ENCODE assay signal across 9 mouse cellular contexts in genomic region chr15:25633674-25634340, GRCm38 (mm10). TPM values are rescaled to one million over a fixed set of nuclear protein-coding genes. Genes with fewer than 3 reads are reported as not detected.
DNase-seq lines count a peak whose midpoint lies in the region; ATAC-seq and TF ChIP-seq lines count a peak whose summit lies in the region.
"Had no signal": no experiment of that assay in that cellular context is flagged by ENCODE, and none has a peak within 500 bp of the region (broad histone marks: within the 10 kb centered on the region; RNA-seq: fewer than 3 reads in every experiment).

No protein-coding gene starts in this region.

- ATAC-seq in embryonic facial prominence, embryonic 12.5 days (ENCODE audit: insufficient number of reproducible peaks, insufficient read depth, low FRiP score, low TSS enrichment), result 0 out of 2 replicates have a peak, but pooled peaks have one; percentile 61
- ATAC-seq in lung, embryonic 14.5 days (ENCODE audit: insufficient read depth), result no peak

- H3K9ac ChIP-seq in embryonic facial prominence, embryonic 12.5 days, result no peak overlapping the region
- no peak overlapping the region for H3K9ac ChIP-seq in lung, embryonic 14.5 days
- H3K9ac ChIP-seq: embryonic facial prominence, embryonic 15.5 days had no signal

- H3K4me3 ChIP-seq in embryonic facial prominence, embryonic 12.5 days, result no peak overlapping the region
- no peak overlapping the region for H3K4me3 ChIP-seq in lung, embryonic 14.5 days (ENCODE audit: low read depth, low read length)
- H3K4me3 ChIP-seq in layer of hippocampus, adult 2 months, result no peak overlapping the region
- H3K4me3 ChIP-seq: embryonic facial prominence, embryonic 15.5 days had no signal

- no peaks in the 10 kb centered on the region for H3K27me3 ChIP-seq in embryonic facial prominence, embryonic 12.5 days
- H3K27me3 ChIP-seq in lung, embryonic 14.5 days (ENCODE audit: insufficient read depth, low read length), result no peaks in the 10 kb centered on the region
- H3K27me3 ChIP-seq: embryonic facial prominence, embryonic 15.5 days had no signal

- H3K9me3 ChIP-seq in embryonic facial prominence, embryonic 12.5 days, result no peaks in the 10 kb centered on the region
- no peaks in the 10 kb centered on the region for H3K9me3 ChIP-seq in lung, embryonic 14.5 days (ENCODE audit: low read depth, low read length)
- H3K9me3 ChIP-seq: embryonic facial prominence, embryonic 15.5 days had no signal

- no peaks in the 10 kb centered on the region for H3K36me3 ChIP-seq in embryonic facial prominence, embryonic 12.5 days
- H3K36me3 ChIP-seq in lung, embryonic 14.5 days (ENCODE audit: insufficient read depth), result 0 out of 2 replicates have a peak, but pooled peaks cover 4% of the 10 kb centered on the region
- H3K36me3 ChIP-seq: embryonic facial prominence, embryonic 15.5 days had no signal

- WGBS in embryonic facial prominence, embryonic 12.5 days, result 89% methylated on average over 13 of the region's 13 CpGs
- WGBS in lung, embryonic 14.5 days, result 80% methylated on average over 13 of the region's 13 CpGs

- intact Hi-C loops in gastrocnemius, postnatal 36 days (cut with DNase I), result no loop called here

- H3K4me2 ChIP-seq in embryonic facial prominence, embryonic 12.5 days (replicated peaks), result no peak overlapping the region
- no peak overlapping the region for H3K4me2 ChIP-seq in lung, embryonic 14.5 days
- H3K4me2 ChIP-seq: embryonic facial prominence, embryonic 15.5 days had no signal

- peak; percentile 36 for DNase-seq in gastrocnemius, postnatal 25 days
- DNase-seq in gastrocnemius, postnatal 36 days, result no peak
- peak; percentile 73 for DNase-seq in adipocyte (ENCODE audit: low spot score)
- peak; percentile 57 for DNase-seq in lung, embryonic 14.5 days
- no peak for DNase-seq in thymus, postnatal 14 days
- DNase-seq in thymus, postnatal 4 days, result no peak
- no peak for DNase-seq in layer of hippocampus, adult 2 months (ENCODE audit: low spot score in 2 of 2)

- no peak for TF ChIP-seq CTCF in lung, embryonic 14.5 days (IDR thresholded peaks at IDR 0.05; ENCODE audit: low read depth)
- no peak for TF ChIP-seq CTCF in layer of hippocampus, adult 2 months (conservative IDR thresholded peaks at IDR 0.05)

- peaks cover 40% of the 10 kb centered on the region for H3K4me1 ChIP-seq in embryonic facial prominence, embryonic 12.5 days
- peaks cover 32% of the 10 kb centered on the region for H3K4me1 ChIP-seq in lung, embryonic 14.5 days (ENCODE audit: insufficient read depth)

- no peak overlapping the region for H3K27ac ChIP-seq in embryonic facial prominence, embryonic 12.5 days
- no peak overlapping the region for H3K27ac ChIP-seq in lung, embryonic 14.5 days (ENCODE audit: low read depth)
- H3K27ac ChIP-seq in layer of hippocampus, adult 2 months, result no peak overlapping the region
- H3K27ac ChIP-seq: embryonic facial prominence, embryonic 15.5 days had no signal

RNA-seq across cellular contexts. Expression of gene Myo10, which starts 11.5 kb away (rescaled TPM):
- total RNA-seq in gastrocnemius, postnatal 25 days (2021), result 10 to 100 TPM; 36.3 to 50.5 TPM
- total RNA-seq in gastrocnemius, postnatal 36 days (2021), result 10 to 100 TPM; 42.1 to 52.4 TPM
- 37.7 and 39.8 TPM in 2 replicates for polyA plus RNA-seq in embryonic facial prominence, embryonic 12.5 days (2016; fragmentation: Nextera tagmentation; extraction: Ambion mirVana)
- polyA plus RNA-seq in lung, embryonic 14.5 days (2014; fragmentation: Nextera tagmentation; extraction: Ambion mirVana), result 48.5 and 54.8 TPM in 2 replicates
- total RNA-seq in layer of hippocampus, adult 2 months (2021), result 10 to 100 TPM; 52.0 to 54.3 TPM

Comparison
In these comparisons a context has a peak if more than half of its experiments do, and no peak if none do; other contexts are left out.
1. DNase-seq: peak in gastrocnemius, postnatal 25 days (single experiment), adipocyte (single experiment) and lung, embryonic 14.5 days (single experiment); none in gastrocnemius, postnatal 36 days (0 of 2), thymus, postnatal 14 days (single experiment), thymus, postnatal 4 days (single experiment) and layer of hippocampus, adult 2 months (0 of 2).